Mouse (Mus musculus) heart, adult 8-10 months (tissue): Measurements from ENCODE around the gene Strbp. TPM values are rescaled to one million over a fixed set of nuclear protein-coding genes. Genes with fewer than 3 reads are reported as not detected.

ENCODE experiments used
- DNase-seq: peaks from one replicate; pipeline ENCODE4 v3.0.0; 2022; ENCODE audit warnings: low spot score
- total RNA-seq, 4 experiments: library from RNA; stranded (reverse); gene quantifications; 2 replicates each; pipeline ENCODE4 v1.2.4; 2022

Gene Strbp
- total RNA-seq, 4 experiments from 2014 or later, result 11.5 to 21.8 (median 16.1) TPM

DNA sequence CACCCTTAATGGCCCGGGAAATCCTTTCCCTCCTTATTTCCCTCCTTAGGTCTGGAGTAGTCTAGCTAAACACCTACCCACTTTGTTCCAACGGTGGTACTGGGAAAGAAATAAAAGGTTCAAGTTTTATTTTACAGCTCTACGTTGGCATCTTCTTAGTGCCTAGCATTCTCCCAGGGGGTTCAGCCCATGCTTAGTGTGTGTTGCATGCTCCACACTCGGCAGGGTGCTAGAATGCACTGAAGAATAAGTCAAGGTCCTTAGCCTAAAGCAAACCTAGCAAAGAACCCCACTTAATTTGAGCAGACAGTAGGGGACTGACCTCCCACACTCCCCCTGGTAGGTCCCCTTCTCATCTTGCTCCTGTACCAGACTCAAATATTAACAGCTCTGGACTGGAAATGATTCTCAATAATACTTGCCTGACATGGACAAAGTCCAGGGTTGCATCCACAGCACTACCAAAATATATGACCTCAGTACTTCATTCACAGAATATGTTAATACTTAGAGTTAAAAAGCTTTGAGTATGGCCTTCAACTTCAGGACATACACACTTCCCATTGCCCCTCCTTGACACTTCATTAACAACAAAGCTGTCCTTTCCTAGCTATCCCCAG lies 592 bp upstream of the Strbp start:
- no peak for DNase-seq

DNA sequence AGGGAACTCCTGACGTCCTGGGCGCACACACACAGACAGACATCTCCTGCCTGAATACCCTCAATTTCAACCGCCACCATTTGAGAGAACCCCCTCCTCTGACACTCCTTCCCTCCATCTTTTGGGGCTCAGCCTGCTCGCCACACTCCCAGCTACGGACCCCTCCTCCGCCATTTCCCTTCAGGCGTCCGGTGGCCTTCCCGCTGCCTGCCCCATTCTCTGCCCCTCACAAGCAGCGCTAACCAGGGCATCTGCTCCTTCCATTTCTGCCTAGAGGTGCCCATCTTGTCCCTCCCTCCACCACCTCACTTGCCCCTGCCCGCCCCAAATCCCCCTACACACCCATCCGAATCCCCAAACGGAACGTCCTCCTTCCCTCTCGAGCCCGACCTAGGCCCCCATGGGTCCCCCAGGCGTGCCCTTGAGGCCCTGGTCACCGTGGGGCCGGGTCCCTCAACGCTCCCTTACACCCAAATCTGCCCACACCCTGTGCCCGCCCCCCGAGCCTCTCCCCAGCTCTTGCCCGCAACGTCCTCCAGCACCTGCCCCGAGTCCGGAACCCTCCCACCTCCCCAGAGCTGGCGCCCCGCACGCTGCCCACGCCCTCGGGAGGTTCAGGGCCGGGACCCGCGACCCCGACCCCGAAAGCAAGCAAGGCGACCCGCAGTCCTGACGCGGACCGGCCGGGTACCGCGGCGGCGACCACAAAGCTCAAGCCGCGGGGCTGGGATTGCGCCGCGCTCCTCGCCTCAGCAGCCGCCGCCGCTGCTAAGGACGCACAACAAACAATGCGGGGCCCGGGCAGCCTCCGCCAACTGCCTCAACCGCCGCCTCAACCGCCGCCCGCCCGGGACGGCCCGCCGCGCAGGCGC lies 1.1 kb downstream of the Strbp start:
- peak; percentile 2 for DNase-seq

DNA sequence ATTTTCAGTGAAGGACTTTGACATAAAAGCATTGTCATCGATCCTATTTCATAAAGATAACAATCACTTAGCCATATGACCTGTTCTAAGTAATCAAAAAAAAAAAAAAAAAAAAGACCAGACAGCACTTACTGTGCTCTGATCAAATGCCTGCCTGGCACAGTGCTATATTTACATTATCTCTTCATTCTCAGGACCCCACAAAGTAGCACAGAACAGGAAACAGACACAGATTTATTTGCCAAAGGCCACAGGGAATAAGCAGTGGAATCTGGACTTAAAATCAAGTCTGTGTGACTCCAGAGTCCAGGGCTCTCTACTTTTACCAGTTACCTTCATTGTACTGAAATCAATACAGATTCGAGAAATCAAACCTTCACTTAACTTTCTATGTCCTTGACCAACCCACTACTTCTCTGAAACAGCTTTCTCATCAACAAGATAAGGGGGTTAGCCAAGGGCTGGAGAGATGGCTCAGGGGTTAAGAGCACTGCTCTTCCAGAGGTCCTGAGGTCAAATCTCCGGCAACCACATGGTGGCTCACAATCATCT lies 14.5 kb downstream of the Strbp start:
- no peak for DNase-seq

DNA sequence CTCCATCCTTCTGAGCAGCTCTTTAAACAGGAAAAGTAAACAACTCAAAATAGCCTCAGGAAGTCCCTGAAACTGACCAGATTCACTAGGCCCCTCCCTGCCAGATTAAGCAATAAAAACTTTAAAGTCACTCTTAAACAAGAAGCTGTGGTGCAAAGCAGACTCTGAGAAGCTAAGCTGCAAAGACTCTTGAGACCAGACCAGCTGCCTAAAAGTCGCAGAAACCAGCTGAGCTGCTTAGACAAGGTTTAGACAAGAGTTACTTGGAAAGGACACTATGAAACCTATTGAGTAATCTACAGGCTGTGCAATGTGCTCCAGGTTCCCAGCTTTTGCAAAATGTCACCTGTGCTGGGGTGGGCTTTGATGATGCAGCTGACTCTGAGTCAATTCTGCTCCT lies 16.6 kb downstream of the Strbp start:
- DNase-seq, result no peak

DNA sequence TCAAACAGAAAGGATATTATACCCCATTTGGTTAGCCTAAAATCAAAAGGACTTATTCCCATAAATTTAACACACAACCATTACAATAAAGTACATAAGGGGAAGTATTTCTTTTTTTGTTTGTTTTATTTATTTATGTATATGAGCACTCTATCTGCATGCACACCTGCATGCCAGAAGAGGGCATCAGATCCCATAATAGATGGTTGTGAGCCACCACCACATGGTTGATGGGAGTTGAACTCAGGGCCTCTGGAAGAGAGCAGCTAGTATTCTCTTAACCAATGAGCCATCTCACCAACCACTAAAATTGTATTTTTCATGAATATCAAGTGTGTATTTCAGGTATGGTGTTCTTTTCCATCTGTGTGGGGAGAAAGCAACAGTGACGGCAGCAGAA lies 18.8 kb downstream of the Strbp start:
- no peak for DNase-seq

DNA sequence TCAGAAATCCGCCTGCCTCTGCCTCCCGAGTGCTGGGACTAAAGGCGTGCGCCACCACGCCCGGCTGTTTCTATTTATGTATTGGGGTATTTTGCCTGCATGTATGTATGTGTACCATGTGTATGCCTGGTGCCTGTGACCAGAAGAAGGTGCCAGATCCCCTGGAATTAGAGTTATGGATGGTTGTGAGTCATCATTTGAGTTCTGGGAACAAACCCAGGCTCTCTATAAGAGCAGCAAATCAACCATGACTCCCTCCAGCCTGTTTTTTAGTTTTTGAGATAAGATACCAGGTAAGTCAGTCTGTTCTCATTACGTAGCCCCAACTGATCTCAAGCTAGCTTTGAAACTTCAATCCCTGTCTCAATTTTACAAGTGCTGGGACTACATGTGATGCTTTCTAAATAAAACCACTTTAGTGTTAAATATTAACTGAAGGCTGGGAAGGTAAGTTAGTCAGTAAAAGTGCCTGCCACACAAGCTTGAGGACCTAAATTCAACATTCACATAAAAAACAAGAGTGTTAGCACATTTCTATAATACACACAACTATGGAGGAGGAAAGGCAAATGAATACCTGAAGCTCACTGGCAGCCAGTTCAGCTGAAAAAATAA lies 21.4 kb downstream of the Strbp start:
- no peak for DNase-seq

DNA sequence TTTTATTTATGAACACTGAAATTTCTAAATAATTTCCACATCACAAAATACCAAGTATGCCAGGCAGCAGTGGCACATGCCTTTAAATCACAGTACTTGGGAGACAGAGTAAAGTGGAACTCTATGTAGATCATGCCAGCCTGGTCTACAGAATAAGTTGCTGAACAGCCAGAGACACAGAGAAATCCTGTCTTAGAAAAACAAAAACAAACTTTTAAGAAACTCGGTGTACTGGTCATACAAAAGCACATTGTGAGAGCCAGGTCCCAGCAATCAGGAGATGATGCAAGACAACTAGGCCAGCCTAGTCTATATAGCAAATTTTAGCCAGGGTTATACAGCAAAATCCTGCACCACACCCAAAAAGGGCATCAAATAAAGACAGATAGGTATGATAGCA lies 52.6 kb downstream of the Strbp start:
- DNase-seq, result no peak

DNA sequence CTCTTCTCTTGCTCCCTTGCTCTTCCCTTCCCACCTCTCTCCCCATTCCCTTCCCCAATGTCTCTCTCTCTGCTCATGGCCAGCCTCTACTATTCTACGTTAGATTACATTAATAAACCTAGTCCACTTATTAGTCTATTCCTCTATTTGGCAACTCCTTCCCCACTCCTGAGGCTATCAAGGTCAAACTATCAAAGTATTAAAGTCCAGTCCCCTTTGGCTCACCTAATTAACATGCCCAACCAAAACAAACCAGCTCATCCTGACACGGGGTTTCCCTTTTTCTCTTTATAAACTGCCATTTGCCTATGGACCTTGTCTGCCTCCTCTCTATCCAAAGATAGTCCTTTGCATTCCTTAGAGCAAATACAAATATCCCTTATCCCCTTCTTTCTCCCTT lies 54.1 kb downstream of the Strbp start:
- no peak for DNase-seq

DNA sequence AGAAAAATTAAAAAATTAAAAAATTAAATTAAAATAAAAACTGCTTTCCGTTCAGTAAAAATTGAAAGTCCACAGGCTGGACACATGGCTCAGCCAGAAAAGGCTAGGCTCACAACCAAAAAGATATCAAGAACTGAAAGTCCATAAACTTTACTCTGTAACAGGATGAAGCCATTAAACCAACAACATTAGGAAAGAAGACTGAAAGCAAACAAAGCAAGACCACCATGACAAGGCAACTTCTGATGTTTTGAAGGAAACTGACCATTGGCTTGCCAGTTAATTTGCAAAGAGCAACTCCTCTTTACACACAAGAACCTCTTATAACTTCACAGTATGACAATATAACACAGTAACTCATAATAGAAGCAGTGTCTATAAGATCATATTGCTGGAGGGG lies 54.7 kb downstream of the Strbp start:
- no peak for DNase-seq

DNA sequence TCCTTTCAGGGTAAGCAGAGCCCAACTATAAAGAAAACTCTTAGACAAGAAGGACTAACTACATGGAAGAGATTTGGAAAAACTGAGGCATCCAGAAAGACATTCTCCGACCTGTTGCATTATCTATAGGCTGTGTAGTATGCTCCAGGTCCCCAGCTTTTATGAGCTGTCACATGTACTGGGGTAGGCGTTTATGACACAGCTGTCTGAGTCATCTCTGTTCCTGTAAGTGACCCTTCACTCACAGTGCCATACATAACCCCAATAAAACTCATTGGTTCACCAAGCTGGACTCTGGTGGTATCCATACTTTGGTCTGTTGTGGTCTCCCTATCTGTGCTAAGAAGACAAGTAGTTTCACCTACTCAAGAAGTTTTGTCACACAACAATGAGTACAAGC lies 80.3 kb downstream of the Strbp start:
- no peak for DNase-seq

DNA sequence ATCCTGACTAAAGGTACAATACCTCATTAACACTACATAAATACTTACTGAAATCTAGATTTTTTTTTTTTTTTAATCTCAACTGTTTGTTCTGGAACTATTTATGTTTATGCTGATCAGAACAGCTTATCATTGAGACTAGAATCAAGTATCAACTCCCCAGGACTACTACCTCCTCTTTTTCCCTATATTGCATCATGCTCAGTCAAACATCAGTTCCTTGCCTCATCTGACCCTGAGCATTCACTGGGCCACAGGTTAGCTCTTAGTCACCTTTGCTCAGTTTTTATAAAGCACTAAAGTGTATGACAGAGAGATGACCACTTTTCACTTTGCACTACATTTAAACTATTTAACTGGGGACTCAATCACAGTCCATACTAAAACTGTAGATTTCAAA lies 115.7 kb downstream of the Strbp start:
- DNase-seq, result no peak

DNA sequence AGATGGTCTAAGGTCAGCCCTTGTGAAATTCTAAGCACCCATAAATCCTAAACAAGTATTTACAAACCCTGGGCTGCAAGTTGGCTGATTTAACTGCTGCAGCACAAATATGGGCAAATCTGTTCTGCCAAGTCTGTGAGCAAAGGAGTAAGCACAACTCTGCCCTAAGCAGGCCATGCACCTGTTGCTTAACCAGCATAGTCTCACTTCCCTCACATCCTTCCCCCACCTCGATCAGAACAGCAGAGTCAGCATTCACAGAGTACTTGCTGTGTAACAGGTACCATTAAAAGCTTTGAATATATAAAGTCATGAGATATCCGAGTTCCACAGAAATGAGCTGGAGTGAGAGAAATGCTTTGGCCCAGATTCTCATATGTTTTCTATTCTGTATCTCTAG lies 125.5 kb downstream of the Strbp start:
- no peak for DNase-seq

DNA sequence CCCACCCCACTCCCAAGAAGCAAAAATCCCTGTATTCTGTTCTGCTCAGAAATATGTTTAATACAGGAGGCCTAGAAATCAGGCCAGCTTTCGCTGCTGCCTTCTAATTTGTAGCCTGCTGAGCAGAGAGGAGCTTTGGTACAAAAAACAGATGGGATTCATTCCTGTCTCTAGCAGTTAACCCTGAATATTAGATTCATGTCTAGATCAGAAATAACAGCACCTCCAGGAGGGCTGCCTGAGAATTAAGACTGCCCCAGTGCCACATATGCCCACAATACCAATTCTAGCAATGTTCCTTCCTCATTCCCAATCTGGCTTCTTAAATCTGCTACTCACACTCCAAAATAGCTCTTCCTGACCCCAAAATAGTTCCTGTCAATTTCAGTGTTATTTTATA lies 127.0 kb downstream of the Strbp start:
- no peak for DNase-seq

DNA sequence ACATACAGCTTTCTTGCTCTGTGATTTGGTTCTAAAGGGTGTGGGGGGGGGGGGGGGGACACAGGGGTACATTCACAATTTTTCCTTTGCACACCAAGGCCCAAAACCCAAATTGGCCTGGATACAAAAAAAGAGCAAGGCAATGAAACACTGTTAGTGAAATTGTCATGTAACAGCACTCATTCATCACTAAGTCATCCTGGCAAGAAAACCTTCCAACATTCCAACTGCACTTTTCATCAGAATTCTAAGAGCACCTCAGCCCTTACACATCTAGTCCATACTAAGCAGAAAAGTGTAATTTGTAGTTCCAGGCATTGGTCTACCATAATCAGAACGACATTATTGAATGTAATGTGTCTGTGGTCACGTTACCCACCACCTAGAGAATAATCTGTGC lies 131.5 kb downstream of the Strbp start:
- no peak for DNase-seq

DNA sequence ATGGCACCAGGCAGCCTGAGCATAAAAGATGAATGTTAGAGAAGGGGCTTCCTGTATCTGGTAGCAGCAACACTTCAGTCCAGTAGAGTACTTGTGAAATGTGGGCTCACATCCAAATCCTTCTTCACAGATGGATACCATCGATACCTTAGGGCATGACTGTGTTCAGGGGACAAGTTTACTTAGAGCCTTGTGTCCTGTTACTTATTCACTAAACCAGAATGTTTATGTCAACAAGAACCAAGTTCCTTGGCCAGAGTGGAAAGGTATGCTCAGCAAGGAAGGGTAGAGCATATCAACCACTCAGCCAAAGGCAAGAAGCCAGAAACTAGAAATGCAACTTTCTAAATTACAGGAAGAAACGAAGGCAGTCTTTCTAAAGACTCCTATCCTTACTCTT lies 133.0 kb downstream of the Strbp start:
- DNase-seq, result no peak

DNA sequence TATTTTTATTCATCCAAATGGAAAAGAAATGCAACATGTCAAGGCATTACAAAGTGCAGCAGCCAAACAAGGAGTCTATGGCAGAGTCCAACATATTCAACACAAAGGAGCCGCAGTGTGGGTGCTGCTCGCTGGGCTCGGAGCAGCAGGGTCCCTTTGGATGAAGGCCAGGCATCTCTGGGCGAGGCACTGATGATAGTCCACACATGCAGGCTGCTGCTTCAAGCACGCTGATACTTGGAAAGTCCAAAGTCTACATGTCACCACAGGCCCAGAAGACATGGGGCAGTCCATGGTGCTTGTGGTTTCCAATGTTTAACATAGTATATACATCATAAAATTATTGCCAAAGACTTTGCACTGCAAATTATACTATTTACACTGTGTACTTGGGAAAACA lies 133.8 kb downstream of the Strbp start:
- no peak for DNase-seq

DNA sequence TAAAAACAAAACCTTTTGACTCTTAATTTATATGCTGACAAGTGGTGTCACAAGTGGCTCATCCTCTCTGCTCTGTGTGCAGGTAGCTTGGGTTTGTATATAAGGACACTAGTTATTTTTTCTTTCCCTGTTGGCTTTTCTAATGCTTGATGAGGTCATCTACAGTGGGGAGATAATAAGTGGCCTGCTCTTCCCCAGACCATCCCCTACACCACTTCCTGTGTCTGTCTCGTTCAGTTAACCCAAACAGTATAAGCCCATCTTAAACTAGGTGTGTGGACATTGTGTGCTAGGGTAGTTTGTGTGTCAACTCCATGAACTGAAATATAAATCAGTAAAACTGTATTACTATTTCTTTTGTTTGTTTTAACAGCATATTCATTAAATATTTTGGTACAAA lies 137.6 kb downstream of the Strbp start:
- no peak for DNase-seq

DNA sequence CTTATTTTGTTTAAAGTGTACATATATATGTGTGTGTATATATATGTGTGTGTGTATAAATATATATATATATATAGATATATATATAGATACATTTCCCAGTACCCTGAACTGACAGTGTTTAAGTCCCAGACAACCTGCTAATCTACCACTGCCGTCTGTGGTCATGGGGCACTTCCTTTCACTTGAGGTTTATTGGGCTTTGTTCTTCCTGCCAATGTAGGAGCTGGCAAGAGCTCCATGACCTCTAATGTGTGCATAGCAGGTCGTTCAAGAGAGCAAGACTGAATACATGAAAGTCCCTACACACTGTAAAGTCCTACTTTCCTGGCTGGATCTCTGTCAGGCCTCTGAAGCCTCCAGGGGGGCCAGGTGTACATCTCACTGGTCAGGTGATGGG lies 138.1 kb downstream of the Strbp start:
- no peak for DNase-seq

DNA sequence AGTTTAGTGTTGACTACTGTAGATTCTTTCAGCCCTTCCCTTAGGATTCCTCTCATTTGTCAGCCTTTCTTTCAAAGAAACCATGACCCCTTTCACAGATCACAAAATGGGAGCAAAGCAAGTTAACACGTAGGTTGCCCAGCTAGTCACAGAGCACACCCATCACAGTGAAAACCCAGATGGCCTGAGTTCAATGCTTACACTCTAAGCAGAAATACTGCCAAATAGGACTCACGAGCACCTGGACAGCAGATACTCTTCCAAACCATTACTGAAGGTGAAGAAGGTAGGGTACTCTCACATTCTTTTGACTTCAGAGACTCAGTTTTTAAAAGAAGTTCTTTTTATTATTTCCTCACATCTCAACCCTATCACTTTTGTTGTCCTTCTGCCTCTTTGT lies 147.3 kb downstream of the Strbp start:
- no peak for DNase-seq

DNA sequence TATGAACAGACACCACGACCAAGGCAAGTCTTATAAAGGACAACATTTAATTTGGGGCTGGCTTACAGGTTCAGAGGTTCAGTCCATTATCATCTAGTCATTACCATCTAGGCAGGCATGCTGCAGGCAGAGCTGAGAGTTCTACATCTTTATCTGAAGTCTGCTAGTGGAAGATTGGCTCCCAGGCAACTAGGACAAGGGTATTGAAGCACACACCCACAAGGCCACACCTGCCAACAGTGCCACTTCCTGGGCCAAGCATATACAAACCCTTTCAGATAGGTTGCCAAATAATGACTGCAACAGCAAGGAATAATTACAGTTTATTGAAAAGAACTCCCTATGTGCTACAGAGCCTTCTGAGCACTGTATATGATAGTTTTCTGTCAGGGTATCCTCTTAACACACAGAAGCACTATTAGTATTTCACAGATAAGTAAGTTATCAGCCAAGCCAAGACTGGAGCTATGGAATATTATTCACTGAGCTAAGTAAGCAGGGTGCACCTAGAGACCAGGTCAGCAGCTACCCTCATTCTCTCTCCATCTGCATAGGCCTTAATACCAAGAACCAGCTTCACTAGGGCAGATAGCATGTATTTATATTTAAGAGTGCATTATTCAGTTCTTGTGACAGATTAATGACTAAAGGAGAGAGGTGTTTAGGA lies 154.2 kb downstream of the Strbp start:
- peak; percentile 28 for DNase-seq

DNA sequence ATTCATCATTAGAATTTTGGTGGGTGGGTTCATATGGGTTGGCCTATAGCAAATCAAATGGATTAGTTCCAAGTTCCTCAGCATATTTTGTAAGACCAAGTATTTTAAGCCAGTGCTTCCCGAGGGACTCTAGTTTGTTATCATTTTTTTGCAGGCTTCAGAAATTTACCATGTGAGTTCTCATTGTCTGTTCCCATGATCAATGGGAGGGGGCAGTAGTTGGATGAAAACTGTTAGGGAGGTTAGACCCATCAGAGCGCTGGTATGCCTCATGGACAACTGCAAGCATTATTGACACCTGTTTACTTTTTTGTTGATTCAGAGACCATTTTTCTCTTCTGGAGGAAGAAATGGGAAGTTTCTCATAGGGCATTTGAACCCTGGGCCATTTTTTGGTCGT lies 172.0 kb downstream of the Strbp start:
- DNase-seq, result no peak

DNA sequence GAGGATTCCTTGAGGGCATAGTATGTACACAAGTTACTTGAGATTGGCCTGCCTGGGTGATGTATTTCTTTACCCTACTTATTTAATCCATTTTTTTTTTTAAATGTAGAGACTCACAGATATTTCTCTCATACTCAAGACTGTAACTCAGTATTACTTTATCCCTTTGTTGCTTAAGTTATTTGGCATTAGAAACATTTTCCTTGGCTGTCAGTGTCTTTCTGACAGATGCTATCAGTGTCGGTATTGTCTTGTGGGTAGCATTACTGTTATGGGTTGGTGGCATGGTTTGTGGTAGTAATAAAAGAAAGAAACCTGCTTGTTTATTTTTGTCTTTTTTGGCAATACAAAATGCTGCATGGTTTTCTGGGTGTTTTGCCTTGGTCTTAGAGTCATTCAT lies 172.9 kb downstream of the Strbp start:
- no peak for DNase-seq
